Mouse (Mus musculus) liver, adult 2 months (tissue): ENCODE measurements at regions not wholly inside any gene's neighbourhood (a gene's known extent, or its start where the extent isn't known, plus 50 kb on each side); places are given as distances from the start of the nearest gene placed in this dataset.

Experiments
- DNase-seq: peaks from one replicate; pipeline ENCODE4 v3.0.0-alpha.2; 2011; ENCODE audit warnings: low read depth, low spot score; ENCODE audit errors: extremely low read depth
- H3K27ac ChIP-seq: fragments of 200-500 bp; replicated peaks from 2 replicates; pipeline ENCODE4 v1.5.1; 2012; ENCODE audit warnings: low read depth, mild to moderate bottlenecking, control low read depth, inconsistent platforms, low read length; ENCODE audit not compliant: insufficient read depth
- H3K27me3 ChIP-seq: fragments of 200-500 bp; 2 replicates; pipeline ENCODE4 v1.6.1; 2012; ENCODE audit warnings: mild to moderate bottlenecking, moderate library complexity, low read length, inconsistent platforms; ENCODE audit not compliant: control insufficient read depth, insufficient read depth
- H3K36me3 ChIP-seq: fragments of 200-500 bp; 2 replicates; pipeline ENCODE4 v1.6.1; 2012; ENCODE audit warnings: low read length, inconsistent platforms; ENCODE audit not compliant: control insufficient read depth, insufficient read depth
- H3K4me1 ChIP-seq: fragments of 200-500 bp; 2 replicates; pipeline ENCODE4 v1.6.1; 2011; ENCODE audit warnings: low read length; ENCODE audit not compliant: control insufficient read depth, insufficient read depth
- H3K4me3 ChIP-seq: fragments of 200-500 bp; 2 replicates; pipeline ENCODE4 v1.5.1; 2011; ENCODE audit warnings: low read depth, mild to moderate bottlenecking, control low read depth, low read length, moderate library complexity; ENCODE audit not compliant: insufficient read depth
- H3K79me2 ChIP-seq: fragments of 200-500 bp; 2 replicates; pipeline ENCODE4 v1.6.1; 2012; ENCODE audit warnings: inconsistent platforms, mild to moderate bottlenecking, low read length, moderate library complexity; ENCODE audit not compliant: control insufficient read depth, insufficient read depth
- H3K9ac ChIP-seq: fragments of 200-500 bp; 2 replicates; pipeline ENCODE4 v1.6.1; 2012; ENCODE audit warnings: low read depth, mild to moderate bottlenecking, control low read depth, inconsistent platforms, low read length
- CTCF ChIP-seq: fragments of 200-500 bp; IDR thresholded peaks from 2 replicates; pipeline ENCODE4 v1.5.1; 2011; ENCODE audit warnings: low read depth, low read length, control low read depth
- POLR2A ChIP-seq: fragments of 200-500 bp; IDR thresholded peaks from 2 replicates; pipeline ENCODE4 v1.6.1; 2011; ENCODE audit warnings: low read length, control low read depth; ENCODE audit not compliant: insufficient read depth; ENCODE audit errors: extremely low read depth
- WGBS: fragments of 180-500 bp; shearing (Covaris S2); methylation state at CpG from one replicate; pipeline ENCODE4 v1.1.7; 2018; 5-methylcytosine and 5-hydroxymethylcytosine counted together

DNA sequence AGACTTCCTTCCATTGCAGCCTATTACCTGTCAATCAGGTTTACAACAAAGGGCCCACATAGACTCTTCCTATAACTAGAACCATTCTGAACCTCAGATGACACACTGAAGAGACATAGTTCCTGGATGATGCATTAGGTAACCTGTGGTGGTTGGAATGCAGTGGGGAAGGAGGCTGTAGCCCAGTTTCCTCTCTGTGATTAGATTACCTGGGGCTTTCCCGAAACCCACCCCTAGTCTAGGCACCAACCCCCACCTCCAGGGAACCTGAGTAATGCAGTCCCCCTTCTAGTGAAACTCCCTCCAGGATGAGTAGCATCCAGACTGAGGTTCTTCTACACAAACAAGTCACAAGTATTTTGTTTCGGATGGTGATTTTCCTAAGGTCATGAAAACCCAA lies 62.5 kb upstream of the Tfpi start:
- TF ChIP-seq POLR2A (no peak), CTCF (no peak)
- Histone ChIP-seq H3K27ac (no peak overlapping the region), H3K4me1 (no peaks in the 10 kb centered on the region), H3K9ac (no peak overlapping the region), H3K79me2 (no peaks in the 10 kb centered on the region), H3K4me3 (no peak overlapping the region), H3K36me3 (no peaks in the 10 kb centered on the region), H3K27me3 (no peaks in the 10 kb centered on the region)
- DNase-seq = no peak
- 77% methylated on average over 2 of the region's 2 CpGs for WGBS

DNA sequence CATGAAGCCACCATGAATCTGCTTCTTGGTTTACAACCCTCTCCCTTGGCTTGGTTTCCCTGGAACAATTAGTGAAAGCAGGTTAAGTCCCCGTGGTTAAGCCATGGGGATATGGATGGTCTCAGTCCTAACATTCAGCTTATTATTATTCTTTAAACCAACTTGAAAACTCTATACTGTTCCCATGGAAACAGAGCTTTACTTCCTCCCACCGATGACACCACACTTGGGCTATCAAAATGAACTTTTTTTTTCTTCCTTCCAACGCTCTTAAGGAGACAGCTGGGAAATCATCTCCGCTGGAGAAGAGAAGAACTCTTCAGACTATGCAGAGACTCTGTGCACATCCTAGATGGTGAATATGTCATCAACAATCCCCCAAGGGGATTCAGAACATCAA lies 61.4 kb upstream of the Tfpi start:
- DNase-seq = no peak
- Histone ChIP-seq H3K27me3 (no peaks in the 10 kb centered on the region), H3K79me2 (no peaks in the 10 kb centered on the region), H3K4me1 (no peaks in the 10 kb centered on the region), H3K9ac (no peak overlapping the region), H3K36me3 (no peaks in the 10 kb centered on the region), H3K4me3 (no peak overlapping the region), H3K27ac (no peak overlapping the region)
- 72% methylated on average over 4 of the region's 4 CpGs for WGBS
- TF ChIP-seq CTCF (no peak), POLR2A (no peak)

DNA sequence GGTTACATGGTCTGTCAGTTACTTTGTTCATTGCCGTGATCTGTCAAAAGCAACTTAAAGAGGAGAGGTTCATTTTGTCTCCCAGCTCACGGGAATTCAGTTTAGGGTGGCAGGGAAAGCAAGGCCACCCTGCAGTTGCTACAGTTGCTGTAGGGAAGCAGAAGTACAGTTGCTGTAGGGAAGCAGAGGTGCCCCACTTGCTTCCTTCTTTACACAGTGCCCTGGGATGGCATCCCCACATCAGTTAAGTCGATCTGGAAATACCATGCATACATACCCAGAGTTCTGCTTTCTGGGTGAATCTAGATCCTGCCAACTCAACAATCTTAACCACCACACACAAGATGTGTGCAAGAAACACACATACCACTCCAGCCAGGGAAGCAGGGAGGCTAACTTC lies 54.6 kb upstream of the Tfpi start:
- DNase-seq = no peak
- Histone ChIP-seq H3K36me3 (no peaks in the 10 kb centered on the region), H3K9ac (no peak overlapping the region), H3K27ac (no peak overlapping the region), H3K4me3 (no peak overlapping the region), H3K27me3 (no peaks in the 10 kb centered on the region), H3K4me1 (no peaks in the 10 kb centered on the region), H3K79me2 (no peaks in the 10 kb centered on the region)
- TF ChIP-seq POLR2A = no peak
- TF ChIP-seq CTCF = no peak
- 84% methylated on average over 3 of the region's 3 CpGs for WGBS

DNA sequence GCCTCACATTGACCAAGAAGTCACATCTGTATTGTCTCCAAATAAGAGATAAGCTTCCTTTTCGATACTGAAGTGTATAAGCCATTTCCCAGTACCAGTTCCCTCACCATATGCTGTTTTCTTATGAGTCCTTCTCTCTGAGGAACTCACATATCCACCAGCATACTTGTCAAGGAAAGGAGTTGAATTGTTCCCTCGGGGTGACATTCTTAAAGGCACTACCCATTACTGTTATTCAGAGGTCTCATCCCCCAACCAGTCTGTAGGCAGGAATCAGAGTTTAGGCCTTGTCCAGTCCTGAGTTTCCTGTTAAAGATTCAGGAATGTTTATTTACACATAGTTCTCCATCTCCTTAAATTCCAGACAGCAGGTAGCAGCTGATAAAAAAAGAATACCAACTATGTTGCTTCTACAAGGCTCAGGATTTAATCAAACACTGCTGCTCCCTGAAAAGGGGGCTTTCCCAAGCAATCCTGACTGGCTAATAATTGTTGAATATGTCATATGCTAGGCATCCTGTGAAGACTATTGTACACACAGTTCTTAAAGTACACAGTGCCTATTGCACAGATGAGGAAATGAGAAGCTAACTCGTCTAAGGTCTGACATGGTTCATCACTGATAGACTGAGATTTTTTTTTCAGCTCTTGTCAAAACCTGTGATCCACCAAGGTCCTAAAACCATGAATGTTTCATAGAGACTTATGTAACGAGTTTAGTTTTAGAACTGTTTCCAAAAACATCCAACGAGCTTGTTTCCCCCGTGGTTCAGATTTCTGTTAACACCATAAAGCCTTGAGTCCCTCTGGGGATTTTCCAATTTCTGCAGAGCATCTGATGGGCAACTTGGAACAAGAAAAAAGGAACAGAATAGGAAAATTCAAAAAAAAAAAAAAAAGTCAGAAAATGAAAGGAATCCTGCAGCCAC lies 52.5 kb upstream of the Tfpi start:
- no peaks in the 10 kb centered on the region for H3K36me3 ChIP-seq
- H3K79me2 ChIP-seq = no peaks in the 10 kb centered on the region
- H3K27me3 ChIP-seq = no peaks in the 10 kb centered on the region
- no peak overlapping the region for H3K27ac ChIP-seq
- TF ChIP-seq POLR2A (no peak), CTCF (no peak)
- H3K4me1 ChIP-seq = no peaks in the 10 kb centered on the region
- 67% methylated on average over 6 of the region's 6 CpGs for WGBS
- DNase-seq = no peak
- H3K9ac ChIP-seq = no peak overlapping the region
- H3K4me3 ChIP-seq = no peak overlapping the region
